Mouse (Mus musculus) spleen, adult 2 months (tissue): ENCODE measurements around the gene Rab3il1. TPM values are rescaled to one million over a fixed set of nuclear protein-coding genes. Genes with fewer than 3 reads are reported as not detected.

Source experiments
- DNase-seq, 2 experiments: peaks; one replicate each; pipeline versions ENCODE4 v3.0.0 to v3.0.0-alpha.2; 2012 to 2021; ENCODE audit warnings: low spot score in 2 of 2, low read depth in 1 of 2
- H3K27ac ChIP-seq: fragments of 200-500 bp; 2 replicates; pipeline ENCODE4 v1.5.1; 2012; ENCODE audit warnings: low read length, inconsistent platforms; ENCODE audit not compliant: insufficient read depth
- H3K27me3 ChIP-seq: fragments of 200-500 bp; 2 replicates; pipeline ENCODE4 v1.6.1; 2012; ENCODE audit warnings: mild to moderate bottlenecking, moderate library complexity, low read length, inconsistent platforms; ENCODE audit not compliant: control insufficient read depth, insufficient read depth
- H3K36me3 ChIP-seq: fragments of 200-500 bp; 2 replicates; pipeline ENCODE4 v1.6.1; 2012; ENCODE audit warnings: mild to moderate bottlenecking, low read length, inconsistent platforms; ENCODE audit not compliant: control insufficient read depth, insufficient read depth
- H3K4me1 ChIP-seq: fragments of 200-500 bp; 2 replicates; pipeline ENCODE4 v1.6.1; 2011; ENCODE audit warnings: inconsistent platforms; ENCODE audit not compliant: control insufficient read depth, insufficient read depth, insufficient read length
- H3K4me3 ChIP-seq: fragments of 200-500 bp; 2 replicates; pipeline ENCODE4 v1.5.1; 2011; ENCODE audit warnings: mild to moderate bottlenecking, inconsistent platforms; ENCODE audit not compliant: insufficient read depth, insufficient read length; ENCODE audit errors: extremely low read depth
- CTCF ChIP-seq: fragments of 200-500 bp; IDR thresholded peaks from 2 replicates; pipeline ENCODE4 v1.5.1; 2011; ENCODE audit warnings: mild to moderate bottlenecking, inconsistent platforms; ENCODE audit not compliant: insufficient read depth, insufficient read length, insufficient replicate concordance; ENCODE audit errors: extremely low read depth
- POLR2A ChIP-seq: fragments of 200-500 bp; IDR thresholded peaks from 2 replicates; pipeline ENCODE4 v1.6.1; 2011; ENCODE audit warnings: low read depth, low read length, inconsistent platforms
- WGBS: fragments of 180-500 bp; shearing (Covaris S2); methylation state at CpG from one replicate; pipeline ENCODE4 v1.1.7; 2018; 5-methylcytosine and 5-hydroxymethylcytosine counted together
- polyA plus RNA-seq: library from polyadenylated mRNA; depleted of rRNA; stranded (reverse); fragments of >200 nt; gene quantifications from 2 replicates; pipeline ENCODE4 v1.2.3, GENCODE M21; 2012

Rab3il1 gene
- polyA plus RNA-seq, 1 experiment = 73.5 TPM

GRCm38 (mm10) chr19:10013913-10014312, 12.4 kb downstream of the Rab3il1 start:
- peak overlapping the region; percentile 33; the same call in 1 of the 2 replicates for H3K27ac ChIP-seq
- TF ChIP-seq CTCF = no peak
- no peak for TF ChIP-seq POLR2A
- 67% methylated on average over 5 of the region's 5 CpGs for WGBS
- no peak overlapping the region for H3K4me3 ChIP-seq
- H3K27me3 ChIP-seq = peaks cover 3% of the 10 kb centered on the region; the same call in 1 of the 2 replicates
- no peak for DNase-seq
- H3K36me3 ChIP-seq = no peaks in the 10 kb centered on the region
- H3K4me1 ChIP-seq = peaks cover 6% of the 10 kb centered on the region

- 80% methylated on average over 13 of the region's 13 CpGs for WGBS
- Histone ChIP-seq H3K27me3 (peaks cover 3% of the 10 kb centered on the region; the same call in 1 of the 2 replicates), H3K27ac (peak overlapping the region; percentile 12; the same call in 1 of the 2 replicates), H3K4me3 (peak overlapping the region; percentile 12; the same call in 1 of the 2 replicates), H3K36me3 (no peaks in the 10 kb centered on the region), H3K4me1 (peaks cover 6% of the 10 kb centered on the region)
- DNase-seq = no peak
- TF ChIP-seq CTCF (no peak), POLR2A (no peak)
These were observed 13.4 kb downstream of the Rab3il1 start for GRCm38 (mm10) chr19:10014824-10015223.

- WGBS = 67% methylated on average over 4 of the region's 4 CpGs
These were observed 14.0 kb downstream of the Rab3il1 start for GRCm38 (mm10) chr19:10015442-10015841.

GRCm38 (mm10) chr19:10016151-10016550, 14.7 kb downstream of the Rab3il1 start:
- H3K27me3 ChIP-seq = peaks cover 3% of the 10 kb centered on the region; the same call in 1 of the 2 replicates
- 0 out of 2 replicates have a peak overlapping the region, but pooled peaks have one; percentile 2 for H3K4me3 ChIP-seq
- H3K27ac ChIP-seq = no peak overlapping the region
- DNase-seq = no peak
- WGBS = 89% methylated on average over 4 of the region's 4 CpGs
- TF ChIP-seq CTCF (no peak), POLR2A (no peak)
- H3K4me1 ChIP-seq = peaks cover 6% of the 10 kb centered on the region
- H3K36me3 ChIP-seq = no peaks in the 10 kb centered on the region

More at GRCm38 (mm10) chr19:10015442-10015841, 14.0 kb downstream of the Rab3il1 start:
- Histone ChIP-seq H3K27ac (no peak overlapping the region; the same call in 1 of the 2 replicates), H3K4me1 (peaks cover 6% of the 10 kb centered on the region), H3K27me3 (peaks cover 3% of the 10 kb centered on the region; the same call in 1 of the 2 replicates), H3K36me3 (no peaks in the 10 kb centered on the region), H3K4me3 (peak overlapping the region; percentile 12; the same call in 1 of the 2 replicates)
- TF ChIP-seq POLR2A (no peak), CTCF (no peak)
- no peak for DNase-seq

- Histone ChIP-seq H3K27ac (no peak overlapping the region), H3K27me3 (peaks cover 3% of the 10 kb centered on the region; the same call in 1 of the 2 replicates), H3K36me3 (no peaks in the 10 kb centered on the region), H3K4me3 (peak overlapping the region; percentile 59), H3K4me1 (peaks cover 6% of the 10 kb centered on the region)
- no peak for TF ChIP-seq POLR2A
- no peak for TF ChIP-seq CTCF
- WGBS = 13% methylated on average over 44 of the region's 44 CpGs
- DNase-seq = peak; percentile 5 to 75
These were observed 16.4 kb downstream of the Rab3il1 start for GRCm38 (mm10) chr19:10017637-10018526.

GRCm38 (mm10) chr19:10018527-10018818, 17.0 kb downstream of the Rab3il1 start:
- peak overlapping the region; percentile 59 for H3K4me3 ChIP-seq
- no peak for TF ChIP-seq POLR2A
- no peak for TF ChIP-seq CTCF
- no peaks in the 10 kb centered on the region for H3K36me3 ChIP-seq
- 5% methylated on average over 3 of the region's 3 CpGs for WGBS
- no peak for DNase-seq
- peaks cover 6% of the 10 kb centered on the region for H3K4me1 ChIP-seq
- peaks cover 3% of the 10 kb centered on the region; the same call in 1 of the 2 replicates for H3K27me3 ChIP-seq
- H3K27ac ChIP-seq = no peak overlapping the region
